Mouse (Mus musculus) forebrain, embryonic 11.5 days (tissue): ENCODE results near the gene Lztr1. TPM values are rescaled to one million over a fixed set of nuclear protein-coding genes. Genes with fewer than 3 reads are reported as not detected.
A peak's percentile ranks its signal among the peaks of the same experiment; 100 is the strongest.

Source experiments
- ATAC-seq: fragments of 200-750 bp; cut with Nextera tagmentation; replicated peaks from 2 replicates; pipeline ENCODE4 v1.8.0; 2017; ENCODE audit warnings: moderate TSS enrichment; ENCODE audit not compliant: low FRiP score
- DNase-seq: peaks from one replicate; pipeline ENCODE4 v3.0.0-alpha.2; 2017; ENCODE audit warnings: low spot score
- H3K27ac ChIP-seq: fragments of 300-500 bp; sonication (generic); 2 replicates; pipeline ENCODE4 v1.5.1; 2014; ENCODE audit warnings: low read depth, low read length
- H3K27me3 ChIP-seq: fragments of 300-500 bp; sonication (generic); 2 replicates; pipeline ENCODE4 v1.6.1; 2014; ENCODE audit warnings: mild to moderate bottlenecking, low read length, mixed read lengths; ENCODE audit not compliant: control insufficient read depth, insufficient read depth
- H3K36me3 ChIP-seq: fragments of 300-500 bp; sonication (generic); 2 replicates; pipeline ENCODE4 v1.6.1; 2014; ENCODE audit warnings: mild to moderate bottlenecking, low read length, moderate library complexity, mixed read lengths; ENCODE audit not compliant: control insufficient read depth, insufficient read depth
- H3K4me1 ChIP-seq: fragments of 300-500 bp; sonication (generic); replicated peaks from 2 replicates; pipeline ENCODE4 v1.6.1; 2014; ENCODE audit warnings: low read length, mixed read lengths; ENCODE audit not compliant: control insufficient read depth, insufficient read depth
- H3K4me2 ChIP-seq: fragments of 300-500 bp; sonication (generic); 2 replicates; pipeline ENCODE4 v1.6.1; 2014; ENCODE audit warnings: low read depth, mild to moderate bottlenecking, low read length, moderate library complexity, mixed read lengths; ENCODE audit not compliant: severe bottlenecking
- H3K4me3 ChIP-seq: fragments of 300-500 bp; sonication (generic); 2 replicates; pipeline ENCODE4 v1.5.1; 2014; ENCODE audit warnings: low read depth, low read length
- H3K9ac ChIP-seq: fragments of 300-500 bp; sonication (generic); 2 replicates; pipeline ENCODE4 v1.6.1; 2014; ENCODE audit warnings: low read length
- H3K9me3 ChIP-seq: fragments of 300-500 bp; sonication (generic); 2 replicates; pipeline ENCODE4 v1.6.1; 2016; ENCODE audit warnings: low read length, mixed read lengths; ENCODE audit not compliant: control insufficient read depth
- WGBS: fragments of 180-500 bp; shearing (Covaris S2); extraction: QIAGEN DNeasy Blood & Tissue Kit; methylation state at CpG from one replicate; pipeline ENCODE4 v1.1.7; 2014; 5-methylcytosine and 5-hydroxymethylcytosine counted together
- polyA plus RNA-seq: library from polyadenylated mRNA; unstranded; fragments of >200 nt; fragmentation: Nextera tagmentation; extraction: Ambion mirVana; gene quantifications from 2 replicates; pipeline ENCODE4 v1.2.1, GENCODE M21; 2014

The Lztr1 gene
- polyA plus RNA-seq, 1 experiment from 2014 or later: 97.5 TPM

- H3K9me3 ChIP-seq: no peaks in the 10 kb centered on the region
- DNase-seq (no peak), ATAC-seq (no peak)
- WGBS: 94% methylated on average over 4 of the region's 4 CpGs
- no peaks in the 10 kb centered on the region for H3K4me1 ChIP-seq
- H3K4me2 ChIP-seq: no peak overlapping the region
- H3K27me3 ChIP-seq: no peaks in the 10 kb centered on the region
- H3K4me3 ChIP-seq: no peak overlapping the region
- H3K27ac ChIP-seq: no peak overlapping the region
- no peaks in the 10 kb centered on the region; the same call in 1 of the 2 replicates for H3K36me3 ChIP-seq
- no peak overlapping the region for H3K9ac ChIP-seq
Observed at GRCm38 (mm10) chr16:17475326-17475725, 33.2 kb upstream of the Lztr1 start.

- ATAC-seq: no peak
- no peak overlapping the region for H3K27ac ChIP-seq
- H3K27me3 ChIP-seq: no peaks in the 10 kb centered on the region
- no peak overlapping the region for H3K4me3 ChIP-seq
- H3K4me2 ChIP-seq: no peak overlapping the region
- WGBS: 86% methylated on average over 4 of the region's 4 CpGs
- no peak overlapping the region for H3K9ac ChIP-seq
- no peak for DNase-seq
- no peaks in the 10 kb centered on the region for H3K4me1 ChIP-seq
- H3K9me3 ChIP-seq: no peaks in the 10 kb centered on the region
- H3K36me3 ChIP-seq: no peaks in the 10 kb centered on the region; the same call in 1 of the 2 replicates
Observed at GRCm38 (mm10) chr16:17478331-17478943, 30.1 kb upstream of the Lztr1 start.

GRCm38 (mm10) chr16:17481465-17481864, 27.0 kb upstream of the Lztr1 start:
- DNase-seq (no peak), ATAC-seq (no peak)
- Histone ChIP-seq H3K9ac (no peak overlapping the region), H3K4me3 (no peak overlapping the region), H3K36me3 (no peaks in the 10 kb centered on the region; the same call in 1 of the 2 replicates), H3K27ac (no peak overlapping the region), H3K27me3 (no peaks in the 10 kb centered on the region), H3K4me2 (no peak overlapping the region), H3K4me1 (no peaks in the 10 kb centered on the region), H3K9me3 (no peaks in the 10 kb centered on the region)
- WGBS: 91% methylated on average over 2 of the region's 2 CpGs

- H3K36me3 ChIP-seq: no peaks in the 10 kb centered on the region; the same call in 1 of the 2 replicates
- DNase-seq: peak; percentile 49
- H3K4me1 ChIP-seq: peaks cover 4% of the 10 kb centered on the region; the same call in 1 of the 2 replicates
- no peak for ATAC-seq
- H3K9me3 ChIP-seq: no peaks in the 10 kb centered on the region
- no peak overlapping the region for H3K4me2 ChIP-seq
- 70% methylated on average over 3 of the region's 3 CpGs for WGBS
- H3K4me3 ChIP-seq: no peak overlapping the region
- H3K9ac ChIP-seq: no peak overlapping the region
- peaks cover 5% of the 10 kb centered on the region for H3K27me3 ChIP-seq
- no peak overlapping the region for H3K27ac ChIP-seq
Observed at GRCm38 (mm10) chr16:17486505-17486904, 22.0 kb upstream of the Lztr1 start.

- peaks cover 4% of the 10 kb centered on the region; the same call in 1 of the 2 replicates for H3K4me1 ChIP-seq
- no peaks in the 10 kb centered on the region for H3K9me3 ChIP-seq
- 48% methylated on average over 14 of the region's 14 CpGs for WGBS
- DNase-seq (peak; percentile 54), ATAC-seq (peak; percentile 19; the same call in 1 of the 2 replicates)
- H3K4me3 ChIP-seq: peak overlapping the region; percentile 40
- peak overlapping the region; percentile 12; the same call in 1 of the 2 replicates for H3K27ac ChIP-seq
- peaks cover 5% of the 10 kb centered on the region for H3K27me3 ChIP-seq
- peak overlapping the region; percentile 78 for H3K4me2 ChIP-seq
- no peaks in the 10 kb centered on the region; the same call in 1 of the 2 replicates for H3K36me3 ChIP-seq
- no peak overlapping the region for H3K9ac ChIP-seq
Observed at GRCm38 (mm10) chr16:17488478-17489468, 19.7 kb upstream of the Lztr1 start.

GRCm38 (mm10) chr16:17489469-17490111, 18.9 kb upstream of the Lztr1 start, which contains the start of gene Aifm3:
Gene Aifm3, plus strand, starts transcription at chr16:17489611.
- ATAC-seq (peak; percentile 85), DNase-seq (peak; percentile 71)
- H3K4me3 ChIP-seq: peak within 1 kb of the TSS; percentile 40
- H3K27me3 ChIP-seq: peaks cover 5% of the 10 kb centered on the region
- WGBS: 2% methylated on average over 44 of the region's 47 CpGs
- H3K4me1 ChIP-seq: peaks cover 4% of the 10 kb centered on the region; the same call in 1 of the 2 replicates
- peak within 1 kb of the TSS; percentile 78 for H3K4me2 ChIP-seq
- H3K9ac ChIP-seq: peak within 1 kb of the TSS; percentile 62
- peak within 1 kb of the TSS; percentile 12; the same call in 1 of the 2 replicates for H3K27ac ChIP-seq
- H3K36me3 ChIP-seq: no peaks in the 10 kb centered on the region; the same call in 1 of the 2 replicates
- H3K9me3 ChIP-seq: no peaks in the 10 kb centered on the region

GRCm38 (mm10) chr16:17491154-17491553, 17.3 kb upstream of the Lztr1 start:
- no peak for ATAC-seq
- DNase-seq: no peak
- H3K9ac ChIP-seq: no peak overlapping the region
- no peaks in the 10 kb centered on the region for H3K9me3 ChIP-seq
- no peak overlapping the region for H3K4me2 ChIP-seq
- 82% methylated on average over 5 of the region's 5 CpGs for WGBS
- no peaks in the 10 kb centered on the region for H3K36me3 ChIP-seq
- no peak overlapping the region for H3K27ac ChIP-seq
- H3K27me3 ChIP-seq: peaks cover 5% of the 10 kb centered on the region
- no peak overlapping the region for H3K4me3 ChIP-seq
- peaks cover 4% of the 10 kb centered on the region; the same call in 1 of the 2 replicates for H3K4me1 ChIP-seq
